Mouse (Mus musculus) lung, postnatal 0 days (tissue): ENCODE measurements around the gene Adamtsl5.

ENCODE experiments used
- CTCF ChIP-seq: IDR thresholded peaks from 2 replicates; pipeline ENCODE4 v1.5.1; 2016; ENCODE audit warnings: antibody characterized with exemption, mild to moderate bottlenecking
- EP300 ChIP-seq: IDR thresholded peaks from 2 replicates; pipeline ENCODE4 v1.6.1; 2016; ENCODE audit warnings: antibody characterized with exemption, mild to moderate bottlenecking, control low read depth

DNA sequence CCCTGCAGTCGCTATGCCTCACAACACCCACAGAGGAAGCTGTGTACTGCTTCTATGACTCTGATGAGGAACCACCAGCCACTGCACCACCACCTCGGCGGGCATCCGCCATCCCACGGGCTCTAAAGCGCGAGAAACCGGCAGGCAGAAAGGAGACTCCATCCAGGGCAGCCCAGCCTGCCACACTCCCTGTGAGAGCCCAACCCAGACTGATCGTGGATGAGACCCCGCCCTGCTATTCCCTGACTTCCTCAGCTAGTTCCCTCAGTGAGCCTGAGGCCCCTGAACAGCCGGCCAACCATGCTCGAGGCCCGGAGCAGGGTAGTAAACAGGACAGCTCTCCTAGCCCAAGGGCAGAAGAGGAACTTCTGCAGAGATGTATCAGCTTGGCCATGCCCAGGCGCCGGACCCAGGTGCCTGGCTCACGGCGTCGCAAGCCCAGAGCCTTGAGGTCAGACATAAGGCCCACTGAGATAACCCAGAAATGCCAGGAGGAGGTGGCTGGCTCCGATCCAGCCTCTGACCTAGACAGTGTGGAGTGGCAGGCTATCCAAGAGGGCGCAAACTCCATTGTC is 34.5 kb downstream of the Adamtsl5 start:
- TF ChIP-seq EP300 (no peak), CTCF (no peak)
